Mouse (Mus musculus) adrenal gland, postnatal 36 days (tissue): ENCODE data around the gene Ndufa6. TPM values are rescaled to one million over a fixed set of nuclear protein-coding genes. Genes with fewer than 3 reads are reported as not detected.
A peak's percentile ranks its signal among the peaks of the same experiment; 100 is the strongest.

ENCODE experiments used
- DNase-seq, 2 experiments: peaks; one replicate each; pipeline ENCODE4 v3.0.0; 2021; ENCODE audit warnings: mixed read lengths in 1 of 2
- microRNA-seq: library from miRNA; unstranded; fragments of <30 nt; microRNA quantifications from one replicate; pipeline ENCODE4 v1.2.0, GENCODE M21; 2021
- total RNA-seq, 2 experiments: library from RNA; stranded (reverse); gene quantifications; 2 replicates each; pipeline ENCODE4 v1.2.3; 2021

Gene Ndufa6
- total RNA-seq, 2 experiments from 2014 or later: 439 to 578 TPM

DNA sequence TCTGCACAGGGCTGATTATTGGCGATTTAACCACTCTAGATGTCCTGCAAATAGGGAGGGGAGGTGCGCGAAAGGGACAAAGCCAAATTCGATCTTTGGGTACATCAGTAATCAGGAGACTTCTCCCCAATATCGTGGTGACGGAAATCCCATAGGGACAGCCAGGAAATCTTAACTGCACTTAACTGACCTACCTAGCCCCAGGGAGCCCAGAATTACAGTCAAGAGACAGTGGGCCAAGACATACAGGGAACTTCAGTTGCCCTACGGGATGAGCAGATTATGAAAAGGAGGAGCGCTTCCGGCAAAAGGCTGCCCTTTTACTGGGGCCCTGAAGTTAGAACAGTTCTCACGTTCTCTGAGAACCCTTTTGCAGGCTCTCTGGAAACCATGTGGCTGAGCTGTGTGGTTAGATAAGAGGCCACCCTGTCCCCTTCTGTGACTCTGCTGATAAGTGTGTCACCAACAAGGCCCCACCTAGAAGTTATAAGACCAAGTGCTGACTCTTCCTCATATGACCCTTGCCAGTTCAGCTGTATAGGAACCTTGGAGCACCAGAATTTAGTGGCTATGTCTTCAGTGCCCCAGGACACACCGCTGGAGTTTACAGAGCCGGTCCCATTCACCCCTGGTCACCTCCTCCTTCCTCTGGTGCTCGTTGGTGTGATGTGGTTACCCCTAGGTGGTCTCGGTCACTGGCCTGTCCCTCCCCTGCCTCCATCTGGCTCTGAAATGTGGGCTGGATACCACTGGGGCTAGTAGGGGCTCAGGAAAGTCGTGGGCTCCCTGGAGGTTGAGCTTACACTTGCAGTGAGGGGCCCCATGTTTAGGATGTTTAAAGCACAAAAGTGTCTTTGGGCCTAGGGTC lies 12.2 kb downstream of the Ndufa6 start:
- no peak for DNase-seq

DNA sequence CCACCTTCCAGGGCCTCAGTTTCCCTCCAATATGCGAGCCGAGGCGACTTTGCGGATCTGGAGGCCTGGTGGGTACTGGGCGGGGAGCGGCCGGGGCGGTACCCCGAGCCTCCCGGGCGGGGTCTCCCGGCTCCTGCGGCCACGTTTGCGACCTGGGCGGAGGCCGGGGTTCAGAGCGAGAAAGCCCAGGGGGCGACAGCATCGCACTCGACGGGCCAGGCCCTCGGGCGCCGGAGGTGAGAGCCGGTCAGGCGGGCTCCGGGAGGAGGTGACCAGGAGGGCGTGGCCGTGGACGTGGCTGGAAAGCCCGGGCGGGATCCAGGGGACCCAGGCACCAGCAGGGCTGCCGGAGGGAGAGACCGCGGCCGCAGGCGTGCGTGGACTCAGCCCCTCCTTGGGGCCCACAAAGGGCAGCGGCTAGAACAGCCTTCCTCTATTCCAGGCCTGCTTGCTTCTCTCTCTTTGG lies 13.1 kb downstream of the Ndufa6 start:
- peak; percentile 65 to 80 for DNase-seq

DNA sequence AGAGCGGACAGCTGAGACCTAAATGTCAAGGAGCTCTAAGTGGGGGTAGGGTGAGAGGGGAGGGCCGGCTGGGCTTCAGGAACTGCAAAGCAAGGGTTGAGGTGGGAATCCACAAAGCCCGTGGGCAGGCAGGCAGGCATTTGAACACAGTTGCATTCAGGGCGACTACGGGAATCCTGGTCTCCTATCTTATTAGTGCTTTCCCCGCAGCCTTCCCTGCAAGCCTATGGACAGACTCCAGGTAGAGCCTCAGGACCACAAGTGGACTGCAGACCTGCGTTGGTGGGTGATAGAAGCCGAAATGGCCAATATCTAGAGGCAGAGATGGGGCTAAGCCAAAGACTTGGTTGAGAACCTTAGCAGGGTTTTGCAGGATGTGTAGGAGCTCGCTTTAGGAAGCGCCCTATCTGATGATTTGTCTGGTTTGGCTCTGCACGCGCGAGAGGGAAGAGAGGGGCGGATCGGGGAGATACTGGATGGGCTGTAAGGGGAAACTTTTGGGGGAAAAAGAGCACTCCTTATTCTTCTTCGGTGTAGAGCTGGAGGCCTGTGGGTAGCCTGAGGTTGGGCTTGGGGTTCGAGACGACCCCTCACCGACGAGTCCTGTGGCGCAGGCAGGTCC lies 13.6 kb downstream of the Ndufa6 start:
- no peak for DNase-seq

GRCm38 (mm10) chr15:82339634-82340254 lies 14.4 kb downstream of the Ndufa6 start:
- DNase-seq: no peak

DNA sequence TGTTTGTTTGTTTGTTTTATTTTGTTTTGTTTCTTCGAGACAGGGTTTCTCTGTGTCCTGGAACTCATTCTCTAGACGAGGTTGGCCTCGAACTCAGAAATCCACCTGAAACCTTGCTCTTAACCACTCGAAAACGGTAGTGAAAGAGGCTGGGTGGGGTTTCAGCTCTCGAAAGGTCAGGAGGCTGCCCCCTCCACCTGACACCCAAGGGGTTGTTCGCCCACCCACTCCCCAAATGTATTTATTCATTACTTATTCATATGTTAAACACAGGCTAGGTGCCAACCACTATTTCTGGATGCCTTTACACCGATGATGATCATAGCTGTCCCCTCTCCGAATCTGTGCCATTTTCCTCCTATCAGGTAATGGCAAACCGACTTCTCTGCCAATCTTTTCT lies 15.0 kb downstream of the Ndufa6 start:
- DNase-seq: no peak

GRCm38 (mm10) chr15:82338593-82339112 lies 15.5 kb downstream of the Ndufa6 start, which contains the start of the genes Naga, Pheta2 and Smdt1:
Gene Naga (minus strand): TSS chr15:82338925.
Gene Pheta2 (plus strand): TSS chr15:82338942.
Gene Smdt1 (plus strand): TSS chr15:82338959.
- peak; percentile 97 to 98 for DNase-seq

DNA sequence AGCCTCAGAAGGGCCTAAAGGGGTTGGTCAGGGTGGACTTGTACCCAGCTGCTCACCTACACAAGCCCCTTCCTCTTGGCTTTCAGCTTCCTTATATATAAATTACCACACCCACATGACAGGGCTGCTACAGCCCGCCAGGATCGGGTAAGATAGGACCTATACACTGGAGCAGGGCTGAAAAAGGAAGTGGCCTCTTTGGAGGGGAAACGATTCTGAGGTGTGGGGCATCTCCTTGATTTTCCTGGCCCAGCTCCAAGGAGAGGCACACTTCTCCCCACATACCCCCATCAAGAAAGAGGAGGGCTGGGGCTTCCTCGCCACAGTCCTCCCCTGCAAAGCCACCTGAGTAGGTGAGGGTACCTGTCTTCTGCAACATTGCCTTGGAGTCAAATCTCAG lies 16.2 kb downstream of the Ndufa6 start:
- DNase-seq: no peak

- DNase-seq: no peak
These were observed 17.5 kb downstream of the Ndufa6 start for GRCm38 (mm10) chr15:82336629-82337028.

DNA sequence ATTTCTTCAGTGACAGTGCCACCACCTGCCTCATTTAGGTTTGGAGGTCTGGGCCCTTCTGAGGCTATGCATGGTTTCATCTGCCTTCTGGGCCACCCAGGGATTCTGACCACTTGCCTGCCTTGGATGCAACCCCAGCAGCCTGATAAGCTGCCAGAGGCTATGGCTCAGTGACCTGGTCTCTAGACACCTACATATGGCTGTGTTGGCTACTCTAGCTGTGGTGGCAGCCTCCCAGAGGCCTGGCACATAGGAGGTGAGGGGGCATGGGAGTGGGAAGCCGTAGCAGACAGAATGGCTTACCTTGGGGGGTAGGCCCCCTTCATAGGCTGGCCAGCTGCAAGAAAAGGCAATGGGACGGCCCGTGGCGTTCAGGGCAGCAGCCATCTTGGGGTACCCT lies 18.9 kb downstream of the Ndufa6 start:
- no peak for DNase-seq

GRCm38 (mm10) chr15:82325382-82325781 lies 28.7 kb downstream of the Ndufa6 start:
- no peak for DNase-seq

- no peak for DNase-seq
These were observed 31.9 kb downstream of the Ndufa6 start for GRCm38 (mm10) chr15:82322195-82322594.

- DNase-seq: no peak
These were observed 34.5 kb downstream of the Ndufa6 start for GRCm38 (mm10) chr15:82319613-82320012.

DNA sequence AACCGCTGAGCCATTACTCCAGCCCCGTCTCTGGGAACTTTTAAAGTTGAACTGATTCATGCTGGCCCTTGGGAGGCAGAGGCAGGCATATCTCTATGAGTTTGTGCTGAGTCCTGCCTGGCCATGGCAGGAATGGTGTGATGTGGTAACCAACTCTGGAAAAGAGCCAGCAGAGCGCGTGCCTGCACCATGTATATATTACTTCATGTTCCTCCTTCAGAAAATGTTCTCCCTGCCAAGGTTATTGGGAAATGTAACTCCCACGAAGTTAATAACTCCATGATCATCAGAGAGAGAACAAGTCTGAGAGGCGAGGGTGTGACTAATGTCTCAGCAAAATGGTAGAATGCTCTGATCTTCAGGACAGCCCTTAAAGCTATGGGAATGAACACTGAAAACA lies 36.3 kb downstream of the Ndufa6 start:
- no peak for DNase-seq

- no peak for DNase-seq
These were observed 45.7 kb downstream of the Ndufa6 start for GRCm38 (mm10) chr15:82308416-82308815.

DNA sequence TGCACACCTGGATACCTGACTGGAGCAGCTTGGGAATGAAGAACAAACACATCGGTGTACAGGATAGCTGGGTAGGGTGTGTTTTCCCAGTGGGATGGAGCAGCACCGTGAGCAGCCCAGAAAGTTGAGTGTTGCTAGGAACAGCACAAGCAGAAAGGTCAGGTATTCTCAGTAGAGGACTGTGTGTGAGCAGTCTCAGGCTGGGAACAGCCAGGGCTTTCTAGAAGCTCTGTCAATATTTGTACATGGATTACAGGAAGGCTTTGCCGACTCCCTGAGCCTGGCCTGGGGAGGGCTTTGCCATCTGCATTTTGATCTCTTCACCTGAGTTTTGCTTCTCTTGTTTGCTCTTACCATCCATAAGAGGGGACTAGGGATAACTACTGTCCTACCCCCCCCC lies 47.0 kb downstream of the Ndufa6 start:
- DNase-seq: no peak

Small RNAs within 50 kb of the gene (microRNA-seq; reads per million reads assigned to microRNA genes)
- not detected for gene Mir7684

Other genes with a start within 250 kb of the Ndufa6 start
- 10 to 100 TPM in 1 of 2 experiments, 1 to 10 TPM in 1; 6.7 to 11.3 TPM for gene Ccdc134, start 226.4 kb downstream of the Ndufa6 start, total RNA-seq
- gene Srebf2, start 207.1 kb downstream of the Ndufa6 start, total RNA-seq: 100 to 1,000 TPM in 1 of 2 experiments, 10 to 100 TPM in 1; 80.3 to 113 TPM
- under 1 TPM; 0.46 to 0.73 TPM for gene Shisa8, start 141.5 kb downstream of the Ndufa6 start, total RNA-seq
- gene Tnfrsf13c, start 130.0 kb downstream of the Ndufa6 start, total RNA-seq: under 1 TPM in 1 of 2 experiments, not detected in 1; 0.20 TPM
- 1 to 10 TPM; 2.9 to 4.3 TPM for gene Cenpm, start 109.6 kb downstream of the Ndufa6 start, total RNA-seq
- 1 to 10 TPM in 1 of 2 experiments, under 1 TPM in 1; 0.23 to 1.2 TPM for gene 1500009C09Rik, start 101.9 kb downstream of the Ndufa6 start, total RNA-seq
- gene Sept3, start 79.4 kb downstream of the Ndufa6 start, total RNA-seq: 1 to 10 TPM; 2.6 to 4.3 TPM
- not detected for gene Wbp2nl, start 55.4 kb downstream of the Ndufa6 start, total RNA-seq
- gene Naga, start 15.4 kb downstream of the Ndufa6 start, total RNA-seq: 10 to 100 TPM; 59.1 to 68.1 TPM
- 1 to 10 TPM in 1 of 2 experiments, under 1 TPM in 1; 0.59 to 1.1 TPM for gene Pheta2, start 15.4 kb downstream of the Ndufa6 start, total RNA-seq
- 100 to 1,000 TPM; 166 to 186 TPM for gene Smdt1, start 15.4 kb downstream of the Ndufa6 start, total RNA-seq
- gene Cyp2d22, start 25.9 kb upstream of the Ndufa6 start, total RNA-seq: 10 to 100 TPM; 34.1 to 36.4 TPM
- gene Cyp2d11, start 39.7 kb upstream of the Ndufa6 start, total RNA-seq: not detected
- under 1 TPM in 1 of 2 experiments, not detected in 1; 0.83 TPM for gene Cyp2d10, start 52.9 kb upstream of the Ndufa6 start, total RNA-seq
- 1 to 10 TPM in 1 of 2 experiments, not detected in 1; 1.9 TPM for gene Cyp2d9, start 79.1 kb upstream of the Ndufa6 start, total RNA-seq
- not detected for gene Cyp2d12, start 200.8 kb upstream of the Ndufa6 start, total RNA-seq